In genomic region chr6:36387612-36388400, GRCm38 (mm10) we compare ENCODE assay signal across 8 mouse cellular contexts. TPM values are rescaled to one million over a fixed set of nuclear protein-coding genes. Genes with fewer than 3 reads are reported as not detected.
DNase-seq lines count a peak whose midpoint lies in the region; TF ChIP-seq lines count a peak whose summit lies in the region.

Gene Chrm2, plus strand, starts transcription at chr6:36388084.

- WGBS in heart, embryonic 10.5 days: 4% methylated on average over 30 of the region's 30 CpGs
- WGBS in small intestine, adult 2 months: 4% methylated on average over 30 of the region's 30 CpGs
- 6% methylated on average over 30 of the region's 30 CpGs for WGBS in thymus, adult 2 months

- DNase-seq in gastrocnemius, postnatal 10 days: peak; percentile 14
- no peak for DNase-seq in gastrocnemius, adult 8-10 months (ENCODE audit: low spot score in 2 of 2)
- DNase-seq in heart, embryonic 10.5 days (ENCODE audit: low spot score): peak; percentile 75
- peak; percentile 6 to 21 for DNase-seq in layer of hippocampus, adult 8-10 months (ENCODE audit: low spot score in 2 of 2)
- DNase-seq in lung, postnatal 36 days: peak; percentile 4
- no peak for DNase-seq in thymus, adult 2 months

- no peaks in the 10 kb centered on the region for H3K4me1 ChIP-seq in cortical plate, adult 2 months (ENCODE audit: control insufficient read depth, insufficient read depth, low read length)
- peaks cover 20% of the 10 kb centered on the region for H3K4me1 ChIP-seq in heart, embryonic 10.5 days
- no peaks in the 10 kb centered on the region for H3K4me1 ChIP-seq in small intestine, adult 2 months (ENCODE audit: control insufficient read depth, insufficient read depth, insufficient read length, low read length)
- no peaks in the 10 kb centered on the region for H3K4me1 ChIP-seq in thymus, adult 2 months (replicated peaks; ENCODE audit: control insufficient read depth, insufficient read depth, low read length)

- H3K27me3 ChIP-seq in heart, embryonic 10.5 days (ENCODE audit: insufficient read depth, poor library complexity, severe bottlenecking): peaks cover 39% of the 10 kb centered on the region
- no peaks in the 10 kb centered on the region for H3K27me3 ChIP-seq in small intestine, adult 2 months (ENCODE audit: control insufficient read depth, insufficient read depth, low read length)
- no peaks in the 10 kb centered on the region; the same call in 1 of the 2 replicates for H3K27me3 ChIP-seq in thymus, adult 2 months (ENCODE audit: control insufficient read depth, insufficient read depth, low read length)

- no peaks in the 10 kb centered on the region for H3K9me3 ChIP-seq in heart, embryonic 10.5 days

- H3K36me3 ChIP-seq in heart, embryonic 10.5 days: no peaks in the 10 kb centered on the region
- H3K36me3 ChIP-seq in small intestine, adult 2 months (ENCODE audit: control insufficient read depth, insufficient read depth, low read length): no peaks in the 10 kb centered on the region
- H3K36me3 ChIP-seq in thymus, adult 2 months (ENCODE audit: control insufficient read depth, insufficient read depth, low read length): no peaks in the 10 kb centered on the region

- peak within 1 kb of the TSS; percentile 57 for H3K4me3 ChIP-seq in cortical plate, adult 2 months (ENCODE audit: insufficient read depth, low read length)
- peak within 1 kb of the TSS; percentile 67 for H3K4me3 ChIP-seq in heart, embryonic 10.5 days
- H3K4me3 ChIP-seq in small intestine, adult 2 months (ENCODE audit: low read depth, low read length): peak within 1 kb of the TSS; percentile 51
- no peak within 1 kb of the TSS for H3K4me3 ChIP-seq in thymus, adult 2 months (ENCODE audit: control insufficient read depth, insufficient read depth, low read length)

- H3K27ac ChIP-seq in cortical plate, adult 2 months (ENCODE audit: insufficient read depth, low read length): no peak within 1 kb of the TSS
- peak within 1 kb of the TSS; percentile 75 for H3K27ac ChIP-seq in heart, embryonic 10.5 days
- peak within 1 kb of the TSS; percentile 43 for H3K27ac ChIP-seq in small intestine, adult 2 months (ENCODE audit: insufficient read depth, low read depth, low read length)
- no peak within 1 kb of the TSS for H3K27ac ChIP-seq in thymus, adult 2 months (ENCODE audit: control insufficient read depth, insufficient read depth, low read length)

- TF ChIP-seq CTCF in cortical plate, adult 2 months (IDR thresholded peaks at IDR 0.05; ENCODE audit: extremely low read depth, insufficient read depth, low read length): no peak
- no peak for TF ChIP-seq CTCF in small intestine, adult 2 months (IDR thresholded peaks at IDR 0.05; ENCODE audit: extremely low read depth, insufficient read length, insufficient replicate concordance, low read depth, low read length)
- TF ChIP-seq CTCF in thymus, adult 2 months (IDR thresholded peaks at IDR 0.05; ENCODE audit: borderline replicate concordance, control insufficient read depth, extremely low read depth, insufficient read depth, low read length, poor library complexity): no peak

- TF ChIP-seq POLR2A in cortical plate, adult 2 months (IDR thresholded peaks at IDR 0.05; ENCODE audit: extremely low read depth, insufficient read depth, low read length): 0 out of 2 replicates have a peak, but pooled peaks have one; percentile 24
- TF ChIP-seq POLR2A in small intestine, adult 2 months (IDR thresholded peaks at IDR 0.05; ENCODE audit: low read depth, low read length): no peak
- TF ChIP-seq POLR2A in thymus, adult 2 months (IDR thresholded peaks at IDR 0.05; ENCODE audit: control insufficient read depth, extremely low read depth, insufficient read depth, low read length, poor library complexity): no peak

RNA-seq across cellular contexts. Expression of gene Chrm2, which starts in this region (rescaled TPM):
- under 1 TPM; 0.31 to 0.45 TPM for total RNA-seq in gastrocnemius, postnatal 10 days (2021)
- under 1 TPM in 1 of 4 experiments, not detected in 3; 0.16 TPM for total RNA-seq in gastrocnemius, adult 8-10 months (2022)
- 4.7 and 4.8 TPM in 2 replicates for polyA plus RNA-seq in cortical plate, adult 2 months (2012; rRNA removed)
- polyA plus RNA-seq in heart, embryonic 10.5 days (2016; fragmentation: Nextera tagmentation; extraction: Ambion mirVana): 2.0 and 4.7 TPM in 2 replicates
- total RNA-seq in layer of hippocampus, adult 8-10 months (2022): 1 to 10 TPM; 4.0 to 5.5 (median 4.9) TPM
- 0.60 and 0.91 TPM in 2 replicates for polyA plus RNA-seq in small intestine, adult 2 months (2012; rRNA removed)
- 0.18 and 1.1 TPM in 2 replicates for polyA plus RNA-seq in thymus, adult 2 months (2012; rRNA removed)

Comparison
In these comparisons a context has a peak if more than half of its experiments do, and no peak if none do; other contexts are left out.
1. Peak in DNase-seq in gastrocnemius, postnatal 10 days; RNA of the gene not detected or under 1 TPM.
2. DNase-seq: peak in heart, embryonic 10.5 days (single experiment), layer of hippocampus, adult 8-10 months (2 of 2) and lung, postnatal 36 days (single experiment); none in gastrocnemius, adult 8-10 months (0 of 2) and thymus, adult 2 months (single experiment).
3. H3K27ac ChIP-seq: peak in heart, embryonic 10.5 days (single experiment) and small intestine, adult 2 months (single experiment); none in cortical plate, adult 2 months (single experiment) and thymus, adult 2 months (single experiment).